14 mouse cellular contexts compared by ENCODE assay signal in genomic region chr5:38504747-38505434, GRCm38 (mm10). TPM values are rescaled to one million over a fixed set of nuclear protein-coding genes. Genes with fewer than 3 reads are reported as not detected.
A peak's percentile ranks its signal among the peaks of the same experiment; 100 is the strongest.
DNase-seq lines count a peak whose midpoint lies in the region; ATAC-seq lines count a peak whose summit lies in the region.
"Had no signal": no experiment of that assay in that cellular context is flagged by ENCODE, and none has a peak within 500 bp of the region (broad histone marks: within the 10 kb centered on the region; RNA-seq: fewer than 3 reads in every experiment).

No protein-coding gene starts in this region.

- peaks cover 27% of the 10 kb centered on the region; the same call in 1 of the 2 replicates for H3K4me1 ChIP-seq in heart, embryonic 10.5 days
- H3K4me1 ChIP-seq in liver, embryonic 12.5 days: peaks cover 88% of the 10 kb centered on the region
- H3K4me1 ChIP-seq: midbrain, embryonic 15.5 days had no signal

- H3K27me3 ChIP-seq in heart, embryonic 10.5 days (ENCODE audit: insufficient read depth, poor library complexity, severe bottlenecking): peaks cover 3% of the 10 kb centered on the region; the same call in 1 of the 2 replicates
- no peaks in the 10 kb centered on the region for H3K27me3 ChIP-seq in liver, embryonic 12.5 days (replicated peaks)
- H3K27me3 ChIP-seq: hindbrain, embryonic 12.5 days; midbrain, embryonic 15.5 days had no signal

- ATAC-seq in liver, embryonic 12.5 days: no peak
- ATAC-seq: midbrain, embryonic 15.5 days had no signal

- H3K36me3 ChIP-seq in heart, embryonic 10.5 days: no peaks in the 10 kb centered on the region
- no peaks in the 10 kb centered on the region; the same call in 1 of the 2 replicates for H3K36me3 ChIP-seq in liver, embryonic 12.5 days
- H3K36me3 ChIP-seq: hindbrain, embryonic 12.5 days; midbrain, embryonic 15.5 days had no signal

- H3K27ac ChIP-seq in heart, embryonic 10.5 days: peak overlapping the region; percentile 80
- peak overlapping the region; percentile 96 for H3K27ac ChIP-seq in liver, embryonic 12.5 days
- H3K27ac ChIP-seq: heart, adult 2 months; hindbrain, embryonic 12.5 days; midbrain, embryonic 15.5 days had no signal

- 57% methylated on average over 6 of the region's 6 CpGs for WGBS in heart, embryonic 10.5 days
- 28% methylated on average over 6 of the region's 6 CpGs for WGBS in liver, embryonic 12.5 days (ENCODE audit: insufficient replicate concordance)

- H3K4me3 ChIP-seq in heart, embryonic 10.5 days: no peak overlapping the region
- H3K4me3 ChIP-seq in liver, embryonic 12.5 days: no peak overlapping the region
- H3K4me3 ChIP-seq: heart, adult 2 months; hindbrain, embryonic 12.5 days; midbrain, embryonic 15.5 days had no signal

- peak overlapping the region; percentile 65 for H3K9ac ChIP-seq in liver, embryonic 12.5 days
- H3K9ac ChIP-seq: hindbrain, embryonic 12.5 days; midbrain, embryonic 15.5 days had no signal

- no peak for DNase-seq in heart, embryonic 10.5 days (ENCODE audit: low spot score)
- no peak for DNase-seq in heart, adult 8-10 months (ENCODE audit: low spot score)
- DNase-seq in retina, embryonic 14.5 days (ENCODE audit: low spot score): peak; percentile 8
- DNase-seq in retina, postnatal 1 day: no peak
- DNase-seq in right cerebral cortex, postnatal 14 days: no peak
- no peak for DNase-seq in cerebellum, adult 11-12 months
- DNase-seq in adrenal gland, postnatal 14 days: no peak
- DNase-seq: kidney, adult 2 months; left cerebral cortex, postnatal 4 days; right cerebral cortex, adult 18-20 months had no signal

- no peaks in the 10 kb centered on the region for H3K9me3 ChIP-seq in heart, embryonic 10.5 days
- H3K9me3 ChIP-seq in liver, embryonic 12.5 days (replicated peaks): no peaks in the 10 kb centered on the region
- H3K9me3 ChIP-seq: hindbrain, embryonic 12.5 days; midbrain, embryonic 15.5 days had no signal

- H3K4me2 ChIP-seq in liver, embryonic 12.5 days: peak overlapping the region; percentile 45
- H3K4me2 ChIP-seq: hindbrain, embryonic 12.5 days; midbrain, embryonic 15.5 days had no signal

RNA-seq across cellular contexts. Expression of gene Slc2a9, which starts 1.9 kb away (rescaled TPM):
- polyA plus RNA-seq in heart, embryonic 10.5 days (2016; fragmentation: Nextera tagmentation; extraction: Ambion mirVana): 0.31 and 0.47 TPM in 2 replicates
- 1 to 10 TPM in 3 of 4 experiments, under 1 TPM in 1; 0.94 to 2.1 (median 1.6) TPM for total RNA-seq in heart, adult 8-10 months (2022)
- 0.60 and 1.2 TPM in 2 replicates for polyA plus RNA-seq in liver, embryonic 12.5 days (2016; fragmentation: Nextera tagmentation; extraction: Ambion mirVana)
- 2.7 and 5.9 TPM in 2 replicates for total RNA-seq in adrenal gland, postnatal 14 days (2021)

RNA-seq across cellular contexts. Expression of gene Wdr1, which starts 58.1 kb away (rescaled TPM):
- polyA plus RNA-seq in heart, embryonic 10.5 days (2016; fragmentation: Nextera tagmentation; extraction: Ambion mirVana): 243 and 286 TPM in 2 replicates
- 100 to 1,000 TPM; 109 to 129 (median 118) TPM for total RNA-seq in heart, adult 8-10 months (2022)
- 122 and 131 TPM in 2 replicates for polyA plus RNA-seq in liver, embryonic 12.5 days (2016; fragmentation: Nextera tagmentation; extraction: Ambion mirVana)
- total RNA-seq in adrenal gland, postnatal 14 days (2021): 122 and 146 TPM in 2 replicates
